Mouse (Mus musculus): Measurements from ENCODE around the gene Tnfrsf19.

DNA sequence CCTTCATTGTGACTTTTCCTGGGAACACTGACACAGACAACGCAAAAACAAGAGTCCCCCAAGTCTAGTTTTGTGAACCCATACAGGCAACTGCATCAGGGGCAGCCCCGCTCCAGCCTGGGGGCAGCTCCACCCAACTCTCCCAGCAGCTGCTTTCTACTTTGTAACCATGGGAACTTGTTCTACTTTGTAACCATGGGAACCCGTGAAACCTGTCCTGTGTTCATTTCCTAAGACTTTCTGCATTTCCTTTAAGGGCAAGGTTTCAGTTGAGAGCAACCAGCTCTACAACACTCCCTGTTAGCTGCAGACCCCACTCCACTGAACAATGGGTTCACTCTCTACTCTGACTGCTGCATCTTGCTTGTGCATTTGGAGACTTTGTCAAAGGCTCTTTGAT, 15.4 kb upstream of the Tnfrsf19 start:
- TF ChIP-seq CTCF (IDR thresholded peaks at IDR 0.05; ENCODE audit: low read depth, low read length) (no peak), GATA1 (IDR thresholded peaks at IDR 0.05; ENCODE audit: borderline replicate concordance, low read length) (no peak), TAL1 (conservative IDR thresholded peaks at IDR 0.05; ENCODE audit: low read depth, low read length) (no peak)

All from G1E (cell line).